Mouse (Mus musculus): ENCODE data around the gene Urm1.

DNA sequence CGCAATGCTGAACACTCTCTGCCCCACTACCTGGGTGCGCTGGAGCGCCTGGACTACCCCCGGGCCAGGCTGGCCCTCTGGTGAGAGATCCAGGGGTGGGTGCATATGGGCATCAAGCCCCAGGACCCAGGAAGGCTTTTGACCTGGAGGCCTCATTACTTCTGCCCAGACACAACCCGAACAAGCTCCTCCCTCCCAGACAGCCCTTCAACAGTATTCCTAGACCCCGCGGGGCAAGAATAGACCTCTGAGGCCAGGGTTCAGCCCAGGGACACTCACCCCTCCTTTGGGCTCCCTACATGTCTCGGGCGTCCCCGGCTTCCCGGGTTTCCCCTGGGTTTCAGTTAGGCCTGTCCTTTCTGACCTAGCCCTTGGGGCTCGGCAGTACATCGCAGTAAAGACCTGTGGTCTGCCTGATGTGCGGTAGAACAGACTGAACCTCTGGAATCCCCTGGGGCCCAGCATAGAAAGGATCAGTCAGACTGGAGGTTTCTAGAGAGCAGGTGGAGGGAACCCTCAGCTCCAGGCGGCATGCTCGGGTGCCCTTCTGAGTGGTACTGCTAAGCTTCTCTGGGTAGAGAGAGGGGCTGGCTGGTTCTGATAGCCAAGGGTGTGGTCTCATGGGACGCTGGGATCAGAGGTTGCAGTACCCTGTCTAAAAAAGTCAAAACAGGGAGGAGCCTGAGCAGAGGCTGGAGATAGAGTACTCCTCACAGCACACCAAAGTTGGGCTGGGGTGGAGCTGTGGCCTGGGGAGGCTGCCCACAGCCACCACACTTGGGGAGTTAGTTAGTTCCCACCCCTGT is 50.0 kb downstream of the Urm1 start:
- TF ChIP-seq POLR2A (IDR thresholded peaks at IDR 0.05; ENCODE audit: borderline replicate concordance, extremely low read depth, low read depth, low read length) = no peak
- no peak for TF ChIP-seq CTCF (IDR thresholded peaks at IDR 0.05; ENCODE audit: insufficient read depth, low read length)

All from lung, adult 2 months (tissue).